Mouse (Mus musculus): Measurements from ENCODE around the gene Foxn3. TPM values are rescaled to one million over a fixed set of nuclear protein-coding genes. Genes with fewer than 3 reads are reported as not detected.

The Foxn3 gene
- polyA plus RNA-seq, 1 experiment = 5.8 TPM

DNA sequence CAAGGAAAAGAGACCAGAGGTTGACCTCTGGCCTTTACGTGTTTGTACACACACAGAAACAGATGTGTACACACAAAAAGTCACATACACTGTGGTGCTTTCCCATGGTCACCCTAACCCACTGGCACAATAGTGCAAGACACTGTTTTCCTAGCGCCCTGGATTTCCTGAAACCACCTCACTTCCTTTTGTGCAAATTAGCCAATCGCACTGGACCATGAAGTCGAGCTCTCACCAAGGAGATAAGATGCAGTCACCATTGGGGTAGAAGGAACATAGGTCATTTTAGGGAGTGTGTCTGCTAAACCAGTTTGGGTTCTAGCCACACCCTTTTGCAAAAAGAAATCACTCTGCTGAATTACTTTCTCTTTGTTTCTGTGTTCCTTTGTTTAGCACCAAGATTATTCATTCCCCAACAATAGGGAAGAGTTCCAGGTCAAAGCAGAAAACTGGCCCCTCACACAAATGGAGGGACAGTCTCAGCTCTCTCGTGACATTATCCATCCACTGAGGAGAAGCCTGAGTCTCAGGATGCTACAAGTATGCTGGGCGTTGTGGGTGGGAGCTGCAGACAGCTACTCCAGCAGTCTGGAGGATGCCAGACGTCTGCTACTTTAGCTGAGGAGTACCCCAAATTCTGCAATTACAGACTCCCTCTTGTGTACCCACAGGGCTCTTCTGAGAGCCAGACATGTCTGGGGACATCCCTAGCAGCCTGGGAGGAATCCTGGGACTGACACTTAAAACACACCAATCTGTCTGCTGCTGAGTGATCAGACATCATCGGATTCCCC, 202.2 kb downstream of the Foxn3 start:
- H3K4me3 ChIP-seq = no peak overlapping the region
- H3K27me3 ChIP-seq (ENCODE audit: control insufficient read depth, insufficient read depth, insufficient read length) = no peaks in the 10 kb centered on the region
- H3K79me2 ChIP-seq (ENCODE audit: control insufficient read depth, insufficient read depth) = no peaks in the 10 kb centered on the region
- H3K4me2 ChIP-seq (ENCODE audit: low read depth) = no peak overlapping the region
- no peaks in the 10 kb centered on the region for H3K36me3 ChIP-seq (ENCODE audit: control insufficient read depth, insufficient read depth)
- no peak for TF ChIP-seq TCF12 (IDR thresholded peaks at IDR 0.05; ENCODE audit: insufficient read depth, poor library complexity, severe bottlenecking)
- no peak for TF ChIP-seq TCF3 (IDR thresholded peaks at IDR 0.05; ENCODE audit: insufficient read length, low read depth)
- TF ChIP-seq REST (IDR thresholded peaks at IDR 0.05; ENCODE audit: insufficient read depth, insufficient read length) = no peak
- TF ChIP-seq CEBPB (IDR thresholded peaks at IDR 0.05; ENCODE audit: insufficient read depth, poor library complexity, severe bottlenecking) = no peak
- TF ChIP-seq SRF (IDR thresholded peaks at IDR 0.05; ENCODE audit: control insufficient read depth, insufficient read length, low read depth) = no peak
- TF ChIP-seq MAX (IDR thresholded peaks at IDR 0.05; ENCODE audit: low read depth) = no peak
- no peak for TF ChIP-seq MYOD1 (IDR thresholded peaks at IDR 0.05; ENCODE audit: control insufficient read depth in 1 of 3, insufficient read length in 2 of 3, low read depth in 2 of 3)
- TF ChIP-seq USF1 (IDR thresholded peaks at IDR 0.05; ENCODE audit: low read depth) = no peak
- TF ChIP-seq E2F4 (IDR thresholded peaks at IDR 0.05; ENCODE audit: insufficient read depth) = no peak
- no peak overlapping the region for H3ac ChIP-seq (ENCODE audit: control insufficient read depth, insufficient read length)

DNA sequence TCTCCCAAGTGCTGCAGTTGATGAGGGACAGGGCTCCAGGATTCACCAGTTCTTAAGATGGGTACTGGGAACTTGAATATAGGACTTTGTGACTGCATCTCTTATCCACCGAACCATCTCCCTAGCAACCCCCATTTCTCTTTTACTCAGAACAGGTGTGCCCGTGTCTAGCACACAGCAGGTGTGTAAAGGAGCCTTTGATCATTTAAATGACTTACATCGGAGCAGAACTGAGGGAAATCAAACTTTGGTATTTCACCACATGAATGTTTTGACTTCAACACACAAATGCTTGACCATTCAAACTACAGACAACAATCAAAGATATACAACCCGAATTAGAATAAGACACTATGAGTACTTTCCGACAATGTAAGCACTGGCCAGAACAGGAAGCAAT, 204.7 kb downstream of the Foxn3 start:
- H3ac ChIP-seq (ENCODE audit: control insufficient read depth, insufficient read length) = no peak overlapping the region
- no peaks in the 10 kb centered on the region for H3K36me3 ChIP-seq (ENCODE audit: control insufficient read depth, insufficient read depth)
- TF ChIP-seq MYOG (IDR thresholded peaks at IDR 0.05; ENCODE audit: control insufficient read depth in 1 of 3, insufficient read depth in 1 of 3, insufficient read length in 2 of 3, low read depth in 2 of 3) (no peak), CEBPB (IDR thresholded peaks at IDR 0.05; ENCODE audit: insufficient read depth, poor library complexity, severe bottlenecking) (no peak), TCF12 (IDR thresholded peaks at IDR 0.05; ENCODE audit: insufficient read depth, poor library complexity, severe bottlenecking) (no peak), MAX (IDR thresholded peaks at IDR 0.05; ENCODE audit: low read depth) (no peak), MYOD1 (IDR thresholded peaks at IDR 0.05; ENCODE audit: control insufficient read depth in 1 of 3, insufficient read length in 2 of 3, low read depth in 2 of 3) (no peak), POLR2A (IDR thresholded peaks at IDR 0.05; ENCODE audit: insufficient read length, low read depth) (no peak), SRF (IDR thresholded peaks at IDR 0.05; ENCODE audit: control insufficient read depth, insufficient read length, low read depth) (no peak)
- no peak overlapping the region for H3K4me3 ChIP-seq
- no peak overlapping the region for H3K4me2 ChIP-seq (ENCODE audit: low read depth)
- H3K79me2 ChIP-seq (ENCODE audit: control insufficient read depth, insufficient read depth) = no peaks in the 10 kb centered on the region
- H3K27me3 ChIP-seq (ENCODE audit: control insufficient read depth, insufficient read depth, insufficient read length) = no peaks in the 10 kb centered on the region

DNA sequence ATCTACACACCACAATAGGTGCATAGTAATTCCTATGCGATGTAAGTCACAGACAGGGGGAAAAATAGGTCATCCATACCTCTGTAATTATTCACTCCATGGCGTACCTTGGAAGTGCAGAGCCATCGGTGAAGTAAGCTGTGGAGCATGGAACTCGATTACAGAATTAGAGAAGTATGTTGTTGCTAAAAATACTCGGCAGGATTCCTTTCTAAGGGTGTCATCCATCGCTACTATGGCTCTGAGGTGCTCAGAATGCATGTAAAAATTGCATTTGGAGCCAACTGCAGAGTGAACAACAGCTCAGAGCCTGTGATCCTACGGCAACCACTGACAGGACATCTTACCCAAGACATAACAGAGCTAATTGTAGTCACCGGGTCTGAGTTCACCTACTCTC, 206.7 kb downstream of the Foxn3 start:
- TF ChIP-seq POLR2AphosphoS2 (IDR thresholded peaks at IDR 0.05; ENCODE audit: insufficient read length, low read depth) = no peak
- no peak for TF ChIP-seq SRF (IDR thresholded peaks at IDR 0.05; ENCODE audit: control insufficient read depth, insufficient read length, low read depth)
- no peak for TF ChIP-seq MYOD1 (IDR thresholded peaks at IDR 0.05; ENCODE audit: control insufficient read depth in 1 of 3, insufficient read length in 2 of 3, low read depth in 2 of 3)
- no peak for TF ChIP-seq REST (IDR thresholded peaks at IDR 0.05; ENCODE audit: insufficient read depth, insufficient read length)
- no peak for TF ChIP-seq MAX (IDR thresholded peaks at IDR 0.05; ENCODE audit: low read depth)
- no peak for TF ChIP-seq TCF12 (IDR thresholded peaks at IDR 0.05; ENCODE audit: insufficient read depth, poor library complexity, severe bottlenecking)
- no peak for TF ChIP-seq TCF3 (IDR thresholded peaks at IDR 0.05; ENCODE audit: insufficient read length, low read depth)
- TF ChIP-seq CEBPB (IDR thresholded peaks at IDR 0.05; ENCODE audit: insufficient read depth, poor library complexity, severe bottlenecking) = no peak
- TF ChIP-seq MYOG (IDR thresholded peaks at IDR 0.05; ENCODE audit: control insufficient read depth in 1 of 3, insufficient read depth in 1 of 3, insufficient read length in 2 of 3, low read depth in 2 of 3) = no peak
- TF ChIP-seq POLR2A (IDR thresholded peaks at IDR 0.05; ENCODE audit: insufficient read length, low read depth) = no peak
- no peak overlapping the region for H3K4me3 ChIP-seq

DNA sequence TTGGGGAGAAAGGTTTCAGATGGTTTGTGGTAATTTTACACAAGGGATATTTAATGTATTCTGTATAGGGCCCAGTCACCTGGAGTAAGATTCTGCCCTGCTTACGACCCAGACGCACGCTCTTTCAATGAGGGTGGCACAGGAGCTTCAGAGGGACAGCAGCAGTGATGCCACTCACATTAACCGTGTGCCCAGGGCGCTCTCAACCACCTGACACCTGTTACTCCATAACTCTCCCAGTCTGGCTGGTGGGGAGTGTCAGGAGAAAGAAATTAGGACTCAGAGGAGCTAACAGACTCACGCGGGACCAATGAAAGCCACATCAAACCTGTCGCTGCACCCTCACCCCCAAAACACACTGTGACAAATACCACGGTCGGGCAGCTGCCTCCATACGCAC, 209.7 kb downstream of the Foxn3 start:
- Histone ChIP-seq H3K4me3 (no peak overlapping the region), H3K27me3 (ENCODE audit: control insufficient read depth, insufficient read depth, insufficient read length) (no peaks in the 10 kb centered on the region), H3K4me2 (ENCODE audit: low read depth) (no peak overlapping the region), H3K79me2 (ENCODE audit: control insufficient read depth, insufficient read depth) (no peaks in the 10 kb centered on the region), H3ac (ENCODE audit: control insufficient read depth, insufficient read length) (no peak overlapping the region), H3K36me3 (ENCODE audit: control insufficient read depth, insufficient read depth) (no peaks in the 10 kb centered on the region)
- peak in 2 of 3 experiments; percentile 36 to 56 for TF ChIP-seq MYOD1 (IDR thresholded peaks at IDR 0.05; ENCODE audit: control insufficient read depth in 1 of 3, insufficient read length in 2 of 3, low read depth in 2 of 3)
- no peak for TF ChIP-seq POLR2AphosphoS2 (IDR thresholded peaks at IDR 0.05; ENCODE audit: insufficient read length, low read depth)

More for the DNA sequence above, 206.7 kb downstream of the Foxn3 start:
- Histone ChIP-seq H3K4me2 (ENCODE audit: low read depth) (no peak overlapping the region), H3K79me2 (ENCODE audit: control insufficient read depth, insufficient read depth) (no peaks in the 10 kb centered on the region), H3ac (ENCODE audit: control insufficient read depth, insufficient read length) (no peak overlapping the region), H3K27me3 (ENCODE audit: control insufficient read depth, insufficient read depth, insufficient read length) (no peaks in the 10 kb centered on the region), H3K36me3 (ENCODE audit: control insufficient read depth, insufficient read depth) (no peaks in the 10 kb centered on the region)

DNA sequence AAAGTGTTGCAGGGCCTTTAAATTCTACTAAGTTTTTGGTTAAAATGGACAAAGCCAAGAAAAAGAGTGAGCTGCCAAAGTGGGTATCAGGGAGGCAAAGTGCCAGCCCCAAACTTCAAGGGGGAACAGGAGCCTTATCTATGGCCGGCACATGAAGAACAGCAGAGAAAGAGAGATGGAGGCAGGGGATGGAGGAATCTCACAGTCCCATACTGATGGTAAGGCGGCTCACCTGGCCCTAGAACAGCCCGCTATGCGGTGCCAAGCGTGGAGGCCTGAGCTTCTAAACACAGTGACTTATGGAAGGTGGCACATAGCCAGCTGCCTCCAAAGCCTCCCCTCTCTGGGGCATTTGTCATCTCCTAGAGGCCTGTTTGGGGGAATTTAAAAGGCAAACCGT, 210.8 kb downstream of the Foxn3 start:
- peak overlapping the region; percentile 91 for H3K4me2 ChIP-seq (ENCODE audit: low read depth)
- no peaks in the 10 kb centered on the region for H3K36me3 ChIP-seq (ENCODE audit: control insufficient read depth, insufficient read depth)
- no peak for TF ChIP-seq CEBPB (IDR thresholded peaks at IDR 0.05; ENCODE audit: insufficient read depth, poor library complexity, severe bottlenecking)
- TF ChIP-seq TCF12 (IDR thresholded peaks at IDR 0.05; ENCODE audit: insufficient read depth, poor library complexity, severe bottlenecking) = no peak
- no peaks in the 10 kb centered on the region for H3K79me2 ChIP-seq (ENCODE audit: control insufficient read depth, insufficient read depth)
- H3K4me3 ChIP-seq = no peak overlapping the region
- no peak overlapping the region for H3ac ChIP-seq (ENCODE audit: control insufficient read depth, insufficient read length)
- no peaks in the 10 kb centered on the region for H3K27me3 ChIP-seq (ENCODE audit: control insufficient read depth, insufficient read depth, insufficient read length)

Measured in myocyte (in vitro differentiated cells).